Mouse (Mus musculus): ENCODE results near the gene Coq5. TPM values are rescaled to one million over a fixed set of nuclear protein-coding genes. Genes with fewer than 3 reads are reported as not detected.
A peak's percentile ranks its signal among the peaks of the same experiment; 100 is the strongest.

The Coq5 gene
- polyA plus RNA-seq, 1 experiment from 2014 or later, result 18.9 TPM

- Histone ChIP-seq H3K4me1 (ENCODE audit: insufficient read depth, low read depth, low read length) (no peaks in the 10 kb centered on the region), H3K27me3 (replicated peaks; ENCODE audit: insufficient read depth, low read length) (no peaks in the 10 kb centered on the region), H3K9me3 (ENCODE audit: low read length) (no peaks in the 10 kb centered on the region), H3K9ac (replicated peaks; ENCODE audit: low read depth) (no peak overlapping the region), H3K4me3 (ENCODE audit: low read depth, low read length) (no peak overlapping the region), H3K27ac (ENCODE audit: low read length) (no peak overlapping the region), H3K36me3 (ENCODE audit: insufficient read depth, low read length) (peaks cover 50% of the 10 kb centered on the region), H3K4me2 (replicated peaks; ENCODE audit: low read depth, low read length) (no peak overlapping the region)
- TF ChIP-seq EP300 (IDR thresholded peaks at IDR 0.05), result no peak
- no peak for TF ChIP-seq CTCF (IDR thresholded peaks at IDR 0.05)
- DNase-seq (ENCODE audit: low spot score), result no peak
- ATAC-seq, result no peak
- 86% methylated on average over 1 of the region's 1 CpGs for WGBS
Observed at GRCm38 (mm10) chr5:115255472-115255871, 24.0 kb upstream of the Coq5 start.

GRCm38 (mm10) chr5:115256909-115257546 lies 22.4 kb upstream of the Coq5 start:
- DNase-seq (ENCODE audit: low spot score) (no peak), ATAC-seq (no peak)
- H3K27ac ChIP-seq (ENCODE audit: low read length), result no peak overlapping the region
- H3K36me3 ChIP-seq (ENCODE audit: insufficient read depth, low read length), result peaks cover 38% of the 10 kb centered on the region
- no peak overlapping the region for H3K9ac ChIP-seq (replicated peaks; ENCODE audit: low read depth)
- H3K4me3 ChIP-seq (ENCODE audit: low read depth, low read length), result no peak overlapping the region
- no peaks in the 10 kb centered on the region for H3K27me3 ChIP-seq (replicated peaks; ENCODE audit: insufficient read depth, low read length)
- H3K4me2 ChIP-seq (replicated peaks; ENCODE audit: low read depth, low read length), result no peak overlapping the region
- WGBS, result 84% methylated on average over 10 of the region's 10 CpGs
- no peaks in the 10 kb centered on the region for H3K4me1 ChIP-seq (ENCODE audit: insufficient read depth, low read depth, low read length)
- no peaks in the 10 kb centered on the region for H3K9me3 ChIP-seq (ENCODE audit: low read length)
- TF ChIP-seq CTCF (IDR thresholded peaks at IDR 0.05) (no peak), EP300 (IDR thresholded peaks at IDR 0.05) (no peak)

DNA sequence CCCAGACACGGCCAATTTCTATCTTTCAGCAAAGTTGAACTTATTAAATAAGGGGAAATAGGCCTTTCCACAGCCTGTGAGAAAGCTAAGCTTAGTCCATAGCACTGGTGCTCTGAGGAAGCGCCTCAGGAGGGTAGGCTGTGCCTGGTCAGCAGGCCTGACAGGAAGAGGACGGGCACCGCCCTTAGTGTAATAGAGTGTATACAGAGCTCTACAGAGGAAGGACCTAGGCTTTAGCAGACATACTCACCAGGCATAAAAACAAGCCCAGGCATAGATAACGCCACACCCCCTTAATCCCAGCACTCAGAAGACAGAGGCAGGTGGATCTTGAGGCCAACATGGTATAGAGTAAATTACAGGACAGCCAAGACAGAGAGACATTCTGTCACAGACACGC lies 19.1 kb upstream of the Coq5 start:
- Histone ChIP-seq H3K9me3 (ENCODE audit: low read length) (no peaks in the 10 kb centered on the region), H3K4me3 (ENCODE audit: low read depth, low read length) (no peak overlapping the region), H3K27me3 (replicated peaks; ENCODE audit: insufficient read depth, low read length) (no peaks in the 10 kb centered on the region), H3K4me1 (ENCODE audit: insufficient read depth, low read depth, low read length) (no peaks in the 10 kb centered on the region), H3K9ac (replicated peaks; ENCODE audit: low read depth) (no peak overlapping the region), H3K36me3 (ENCODE audit: insufficient read depth, low read length) (peaks cover 34% of the 10 kb centered on the region), H3K4me2 (replicated peaks; ENCODE audit: low read depth, low read length) (no peak overlapping the region), H3K27ac (ENCODE audit: low read length) (no peak overlapping the region)
- no peak for DNase-seq (ENCODE audit: low spot score)
- ATAC-seq, result peak; percentile 62; the same call in 1 of the 2 replicates
- TF ChIP-seq CTCF (IDR thresholded peaks at IDR 0.05), result no peak
- no peak for TF ChIP-seq EP300 (IDR thresholded peaks at IDR 0.05)
- 69% methylated on average over 6 of the region's 6 CpGs for WGBS

- no peaks in the 10 kb centered on the region; the same call in 1 of the 2 replicates for H3K4me1 ChIP-seq (ENCODE audit: insufficient read depth, low read depth, low read length)
- H3K9ac ChIP-seq (replicated peaks; ENCODE audit: low read depth), result no peak overlapping the region
- H3K4me2 ChIP-seq (replicated peaks; ENCODE audit: low read depth, low read length), result no peak overlapping the region
- no peak for ATAC-seq
- no peaks in the 10 kb centered on the region for H3K9me3 ChIP-seq (ENCODE audit: low read length)
- DNase-seq (ENCODE audit: low spot score), result no peak
- peaks cover 26% of the 10 kb centered on the region for H3K36me3 ChIP-seq (ENCODE audit: insufficient read depth, low read length)
- TF ChIP-seq EP300 (IDR thresholded peaks at IDR 0.05), result no peak
- no peak for TF ChIP-seq CTCF (IDR thresholded peaks at IDR 0.05)
- H3K4me3 ChIP-seq (ENCODE audit: low read depth, low read length), result no peak overlapping the region
- 86% methylated on average over 8 of the region's 8 CpGs for WGBS
- H3K27me3 ChIP-seq (replicated peaks; ENCODE audit: insufficient read depth, low read length), result no peaks in the 10 kb centered on the region
- no peak overlapping the region for H3K27ac ChIP-seq (ENCODE audit: low read length)
Observed at GRCm38 (mm10) chr5:115261141-115261540, 18.3 kb upstream of the Coq5 start.

GRCm38 (mm10) chr5:115261880-115262279 lies 17.6 kb upstream of the Coq5 start:
- no peak overlapping the region for H3K9ac ChIP-seq (replicated peaks; ENCODE audit: low read depth)
- no peak overlapping the region for H3K4me2 ChIP-seq (replicated peaks; ENCODE audit: low read depth, low read length)
- no peak for DNase-seq (ENCODE audit: low spot score)
- H3K9me3 ChIP-seq (ENCODE audit: low read length), result no peaks in the 10 kb centered on the region
- H3K27ac ChIP-seq (ENCODE audit: low read length), result no peak overlapping the region
- H3K27me3 ChIP-seq (replicated peaks; ENCODE audit: insufficient read depth, low read length), result no peaks in the 10 kb centered on the region
- TF ChIP-seq CTCF (IDR thresholded peaks at IDR 0.05) (no peak), EP300 (IDR thresholded peaks at IDR 0.05) (no peak)
- H3K4me1 ChIP-seq (ENCODE audit: insufficient read depth, low read depth, low read length), result no peaks in the 10 kb centered on the region; the same call in 1 of the 2 replicates
- WGBS, result 63% methylated on average over 1 of the region's 1 CpGs
- H3K36me3 ChIP-seq (ENCODE audit: insufficient read depth, low read length), result peaks cover 18% of the 10 kb centered on the region
- ATAC-seq, result no peak
- H3K4me3 ChIP-seq (ENCODE audit: low read depth, low read length), result no peak overlapping the region

DNA sequence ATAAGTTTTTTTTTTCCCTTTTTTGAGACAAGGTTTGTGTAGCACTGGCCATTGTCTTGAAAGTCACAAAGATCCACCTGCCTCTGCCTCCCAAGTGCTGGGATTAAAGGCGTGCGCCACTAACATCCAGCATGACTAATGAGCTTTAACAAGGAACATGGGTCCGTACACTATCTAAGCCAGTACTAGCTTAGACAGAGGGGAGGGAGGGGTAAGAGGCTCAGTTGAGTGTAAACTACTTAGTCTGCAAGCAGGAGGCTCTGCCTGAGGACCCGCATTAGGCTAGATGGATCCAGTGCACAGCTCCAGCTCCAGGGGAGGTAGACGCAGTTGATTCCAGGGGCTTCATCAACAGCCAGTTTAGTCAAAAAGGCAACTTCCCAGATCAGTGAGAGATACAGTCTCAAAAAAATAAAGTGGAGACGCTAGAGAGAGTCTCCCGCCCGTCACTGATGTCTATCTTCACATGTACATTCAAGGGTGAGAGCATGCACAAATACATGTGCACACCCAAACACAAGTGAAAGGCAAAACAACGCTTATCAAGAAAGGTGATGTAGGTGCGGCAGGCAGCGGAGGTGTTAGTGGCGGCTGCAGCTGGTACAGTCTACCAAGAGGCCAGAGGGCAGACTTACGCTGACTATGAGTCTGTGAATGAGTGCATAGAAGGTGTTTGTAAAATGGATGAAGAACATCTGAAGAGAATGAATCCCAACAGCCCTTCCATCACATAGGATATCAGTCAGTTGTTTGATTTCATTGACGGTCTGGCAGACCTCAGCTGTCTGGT lies 16.8 kb upstream of the Coq5 start:
- no peak for ATAC-seq
- Histone ChIP-seq H3K4me2 (replicated peaks; ENCODE audit: low read depth, low read length) (no peak overlapping the region), H3K4me3 (ENCODE audit: low read depth, low read length) (no peak overlapping the region), H3K4me1 (ENCODE audit: insufficient read depth, low read depth, low read length) (no peaks in the 10 kb centered on the region; the same call in 1 of the 2 replicates), H3K9ac (replicated peaks; ENCODE audit: low read depth) (no peak overlapping the region), H3K9me3 (ENCODE audit: low read length) (no peaks in the 10 kb centered on the region), H3K27me3 (replicated peaks; ENCODE audit: insufficient read depth, low read length) (no peaks in the 10 kb centered on the region), H3K27ac (ENCODE audit: low read length) (no peak overlapping the region), H3K36me3 (ENCODE audit: insufficient read depth, low read length) (peaks cover 14% of the 10 kb centered on the region; the same call in 1 of the 2 replicates)
- 85% methylated on average over 14 of the region's 14 CpGs for WGBS
- DNase-seq (ENCODE audit: low spot score), result no peak
- TF ChIP-seq CTCF (IDR thresholded peaks at IDR 0.05) (no peak), EP300 (IDR thresholded peaks at IDR 0.05) (no peak)

Measured in lung, postnatal 0 days (tissue).